Mouse (Mus musculus): ENCODE measurements around the gene Uqcr11. TPM values are rescaled to one million over a fixed set of nuclear protein-coding genes. Genes with fewer than 3 reads are reported as not detected.

The Uqcr11 gene
- total and polyA plus RNA-seq, 2 experiments from 2014 or later: 391 to 981 TPM

GRCm38 (mm10) chr10:80417371-80417770 lies 10.7 kb upstream of the Uqcr11 start:
- Histone ChIP-seq H3K36me3 (ENCODE audit: insufficient read depth, low read length) (peaks cover 62% of the 10 kb centered on the region), H3K27me3 (ENCODE audit: insufficient read depth, low read length) (no peaks in the 10 kb centered on the region), H3K4me1 (ENCODE audit: insufficient read depth, low read length) (0 out of 2 replicates have a peak, but pooled peaks cover 10% of the 10 kb centered on the region), H3K4me2 (ENCODE audit: low read depth, low read length) (no peak overlapping the region), H3K4me3 (ENCODE audit: low read length) (no peak overlapping the region), H3K9ac (replicated peaks; ENCODE audit: low read length) (no peak overlapping the region), H3K27ac (peak overlapping the region; percentile 49; the same call in 1 of the 2 replicates), H3K9me3 (ENCODE audit: low read length) (no peaks in the 10 kb centered on the region)
- DNase-seq (ENCODE audit: low spot score) (no peak), ATAC-seq (no peak)
- TF ChIP-seq CTCF (IDR thresholded peaks at IDR 0.05; ENCODE audit: low read depth): no peak
- WGBS: 78% methylated on average over 10 of the region's 10 CpGs

DNA sequence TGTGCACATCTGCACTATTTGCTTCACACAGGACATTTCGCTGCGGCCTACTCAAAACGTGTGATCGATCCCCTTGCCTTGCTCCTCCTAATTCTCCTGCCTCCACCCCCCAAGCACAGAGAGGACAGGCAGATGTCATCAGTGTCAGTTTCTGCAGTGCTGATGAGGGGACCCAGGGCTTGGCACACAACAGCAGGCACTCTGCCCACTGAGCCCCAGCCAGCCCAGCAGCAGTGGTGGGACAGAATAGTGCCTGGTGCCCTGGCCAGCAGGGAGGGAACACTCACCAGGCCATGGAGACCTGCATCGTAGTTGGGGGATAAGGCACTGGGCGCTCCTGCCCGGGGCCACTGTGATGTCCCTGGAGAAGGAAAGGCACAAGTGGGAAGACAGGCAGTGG lies 8.9 kb upstream of the Uqcr11 start:
- no peak for TF ChIP-seq CTCF (IDR thresholded peaks at IDR 0.05; ENCODE audit: low read depth)
- H3K36me3 ChIP-seq (ENCODE audit: insufficient read depth, low read length): peaks cover 64% of the 10 kb centered on the region
- no peak overlapping the region for H3K9ac ChIP-seq (replicated peaks; ENCODE audit: low read length)
- no peaks in the 10 kb centered on the region for H3K9me3 ChIP-seq (ENCODE audit: low read length)
- ATAC-seq: no peak
- H3K4me3 ChIP-seq (ENCODE audit: low read length): no peak overlapping the region
- H3K27me3 ChIP-seq (ENCODE audit: insufficient read depth, low read length): no peaks in the 10 kb centered on the region
- H3K27ac ChIP-seq: no peak overlapping the region
- WGBS: 71% methylated on average over 7 of the region's 7 CpGs
- no peak overlapping the region for H3K4me2 ChIP-seq (ENCODE audit: low read depth, low read length)
- DNase-seq (ENCODE audit: low spot score): no peak
- H3K4me1 ChIP-seq (ENCODE audit: insufficient read depth, low read length): 0 out of 2 replicates have a peak, but pooled peaks cover 10% of the 10 kb centered on the region

- peaks cover 58% of the 10 kb centered on the region for H3K36me3 ChIP-seq (ENCODE audit: insufficient read depth, low read length)
- H3K9ac ChIP-seq (replicated peaks; ENCODE audit: low read length): 0 out of 2 replicates have a peak overlapping the region, but pooled peaks have one; percentile 14
- peak overlapping the region; percentile 62 for H3K27ac ChIP-seq
- WGBS: 67% methylated on average over 44 of the region's 44 CpGs
- H3K4me3 ChIP-seq (ENCODE audit: low read length): no peak overlapping the region
- no peak for TF ChIP-seq CTCF (IDR thresholded peaks at IDR 0.05; ENCODE audit: low read depth)
- H3K4me2 ChIP-seq (ENCODE audit: low read depth, low read length): no peak overlapping the region
- H3K4me1 ChIP-seq (ENCODE audit: insufficient read depth, low read length): no peaks in the 10 kb centered on the region
- H3K9me3 ChIP-seq (ENCODE audit: low read length): no peaks in the 10 kb centered on the region
- DNase-seq (ENCODE audit: low spot score): peak; percentile 86
- no peaks in the 10 kb centered on the region for H3K27me3 ChIP-seq (ENCODE audit: insufficient read depth, low read length)
- ATAC-seq: peak; percentile 66
These were observed 6.3 kb upstream of the Uqcr11 start for GRCm38 (mm10) chr10:80412656-80413541.

DNA sequence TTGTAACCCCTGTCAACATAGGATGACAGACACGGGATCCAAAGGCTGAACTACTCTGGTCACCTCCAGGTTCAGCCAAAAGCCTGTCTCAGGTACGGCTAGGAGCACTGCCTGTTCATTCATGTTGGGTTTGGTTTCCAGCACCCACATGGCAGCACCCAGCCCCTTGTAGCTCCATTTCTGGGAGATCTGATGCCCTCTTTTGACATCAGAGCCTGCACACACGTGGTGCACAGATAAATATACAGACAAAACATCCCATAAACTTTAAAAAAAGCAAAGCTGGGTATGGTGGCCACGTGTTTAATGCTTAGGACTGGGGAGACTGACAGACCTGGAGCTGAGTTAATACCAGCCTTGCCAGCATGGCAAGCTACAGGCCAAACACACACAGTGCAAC lies 1.3 kb upstream of the Uqcr11 start:
- ATAC-seq (no peak), DNase-seq (ENCODE audit: low spot score) (no peak)
- Histone ChIP-seq H3K9ac (replicated peaks; ENCODE audit: low read length) (no peak overlapping the region), H3K4me3 (ENCODE audit: low read length) (no peak overlapping the region), H3K4me2 (ENCODE audit: low read depth, low read length) (no peak overlapping the region), H3K36me3 (ENCODE audit: insufficient read depth, low read length) (peaks cover 23% of the 10 kb centered on the region; the same call in 1 of the 2 replicates), H3K9me3 (ENCODE audit: low read length) (no peaks in the 10 kb centered on the region), H3K27ac (no peak overlapping the region), H3K4me1 (ENCODE audit: insufficient read depth, low read length) (peaks cover 8% of the 10 kb centered on the region), H3K27me3 (ENCODE audit: insufficient read depth, low read length) (no peaks in the 10 kb centered on the region)
- no peak for TF ChIP-seq CTCF (IDR thresholded peaks at IDR 0.05; ENCODE audit: low read depth)
- 44% methylated on average over 4 of the region's 4 CpGs for WGBS

GRCm38 (mm10) chr10:80405481-80406173 lies 1.0 kb downstream of the Uqcr11 start:
- Histone ChIP-seq H3K4me1 (ENCODE audit: insufficient read depth, low read length) (peaks cover 8% of the 10 kb centered on the region), H3K4me2 (ENCODE audit: low read depth, low read length) (peak overlapping the region; percentile 97), H3K9me3 (ENCODE audit: low read length) (no peaks in the 10 kb centered on the region), H3K4me3 (ENCODE audit: low read length) (peak overlapping the region; percentile 74), H3K27ac (peak overlapping the region; percentile 84; the same call in 1 of the 2 replicates), H3K27me3 (ENCODE audit: insufficient read depth, low read length) (no peaks in the 10 kb centered on the region), H3K36me3 (ENCODE audit: insufficient read depth, low read length) (peaks cover 9% of the 10 kb centered on the region; the same call in 1 of the 2 replicates), H3K9ac (replicated peaks; ENCODE audit: low read length) (peak overlapping the region; percentile 89)
- DNase-seq (ENCODE audit: low spot score) (no peak), ATAC-seq (no peak)
- WGBS: 54% methylated on average over 10 of the region's 10 CpGs
- TF ChIP-seq CTCF (IDR thresholded peaks at IDR 0.05; ENCODE audit: low read depth): peak; percentile 43

GRCm38 (mm10) chr10:80403044-80403692 lies 3.5 kb downstream of the Uqcr11 start:
- 93% methylated on average over 4 of the region's 4 CpGs for WGBS
- no peak for ATAC-seq
- H3K4me2 ChIP-seq (ENCODE audit: low read depth, low read length): no peak overlapping the region
- no peaks in the 10 kb centered on the region for H3K9me3 ChIP-seq (ENCODE audit: low read length)
- TF ChIP-seq CTCF (IDR thresholded peaks at IDR 0.05; ENCODE audit: low read depth): peak; percentile 62
- H3K9ac ChIP-seq (replicated peaks; ENCODE audit: low read length): no peak overlapping the region
- DNase-seq (ENCODE audit: low spot score): no peak
- no peaks in the 10 kb centered on the region for H3K27me3 ChIP-seq (ENCODE audit: insufficient read depth, low read length)
- H3K4me3 ChIP-seq (ENCODE audit: low read length): no peak overlapping the region
- H3K36me3 ChIP-seq (ENCODE audit: insufficient read depth, low read length): peaks cover 6% of the 10 kb centered on the region; the same call in 1 of the 2 replicates
- peaks cover 8% of the 10 kb centered on the region for H3K4me1 ChIP-seq (ENCODE audit: insufficient read depth, low read length)
- H3K27ac ChIP-seq: no peak overlapping the region

Data from hindbrain, postnatal 0 days (tissue).